Mouse (Mus musculus): Measurements from ENCODE around the gene Mknk1. TPM values are rescaled to one million over a fixed set of nuclear protein-coding genes. Genes with fewer than 3 reads are reported as not detected.

Gene Mknk1
- 29.3 and 42.4 TPM in 2 replicates for total RNA-seq (2021)
- long read RNA-seq, experiment 1, transcript Mknk1-201 (13 exons, 2,543 nt), result major isoform, 20 of 49 reads
- long read RNA-seq, experiment 1, partial matches to known transcripts, result 3 of 49 reads
- long read RNA-seq, experiment 1, other reads (novel, unspliced or antisense), result 24 of 49 reads
- long read RNA-seq, experiment 2, transcript Mknk1-201 (13 exons, 2,543 nt), result major isoform, 12 of 33 reads
- long read RNA-seq, experiment 2, partial matches to known transcripts, result 5 of 33 reads
- long read RNA-seq, experiment 2, other reads (novel, unspliced or antisense), result 16 of 33 reads

DNA sequence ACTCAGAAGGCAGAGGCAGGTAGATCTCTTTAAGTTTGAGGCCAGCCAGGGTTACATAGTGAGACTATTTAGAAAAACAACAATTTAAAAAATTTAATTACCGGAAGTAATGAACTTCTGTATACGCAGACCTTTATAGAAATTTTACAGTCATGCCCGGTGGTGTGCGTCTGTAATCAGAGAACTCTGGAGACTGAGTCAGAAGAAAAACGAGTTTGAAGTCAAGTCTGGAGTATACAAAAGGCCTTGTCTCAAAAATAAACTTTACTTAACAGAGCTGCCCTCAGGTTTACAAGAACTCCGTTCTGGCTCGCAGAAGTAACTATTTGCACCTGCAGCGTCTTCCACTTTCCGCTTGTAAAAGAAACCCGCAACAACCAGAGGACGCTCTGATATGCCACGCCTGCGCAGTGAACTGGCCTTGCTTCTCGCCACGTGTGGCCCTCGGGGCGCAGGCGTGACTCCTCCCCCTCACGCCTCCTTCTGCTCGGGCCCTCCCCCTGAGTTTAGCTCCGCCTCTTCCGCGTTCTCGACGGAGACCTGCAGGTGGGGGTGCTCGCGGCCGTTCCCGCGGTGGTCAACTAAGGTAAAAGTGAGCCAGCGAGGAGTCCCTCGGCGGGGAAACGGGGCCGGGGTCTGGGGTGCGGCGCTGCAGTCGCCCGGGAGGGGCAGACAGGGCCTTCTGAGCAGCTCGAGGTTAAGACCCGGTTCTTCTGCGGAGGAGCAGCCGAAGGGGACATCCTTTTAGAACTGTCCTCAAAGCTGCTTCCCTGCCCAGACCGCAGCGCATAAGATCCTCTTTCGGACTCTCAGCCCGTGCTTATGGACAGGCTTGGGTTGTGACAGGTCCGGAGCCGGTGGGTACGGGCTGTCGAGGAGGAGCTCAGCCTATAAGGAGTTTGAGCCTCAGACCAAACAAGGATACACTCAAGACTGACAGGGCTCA lies at the start of gene Mknk1:
Gene Mknk1, plus strand, starts transcription at position 503 of the 946 bp plus-strand sequence.
- DNase-seq, result peak; percentile 97

DNA sequence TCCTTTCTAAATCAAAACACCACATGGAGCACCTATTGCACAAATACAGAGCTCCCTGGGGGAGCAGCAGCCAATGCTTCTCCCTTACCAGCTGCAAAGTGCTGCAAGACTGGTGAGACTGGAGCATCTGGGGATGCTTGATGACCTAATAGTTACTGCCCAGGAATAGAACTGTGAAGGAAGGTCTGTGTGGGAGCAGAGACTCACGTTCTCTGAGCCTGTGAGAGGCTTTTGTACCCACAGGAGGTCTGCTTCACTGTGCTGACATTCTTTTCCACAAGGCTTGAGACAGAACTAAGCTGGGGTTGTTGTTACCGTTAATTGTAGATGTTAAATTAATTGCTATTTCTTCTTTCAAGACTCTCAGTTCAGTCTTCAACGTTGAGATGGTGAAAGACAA lies 48.1 kb upstream of the Mknk1 start:
- no peak for DNase-seq

DNA sequence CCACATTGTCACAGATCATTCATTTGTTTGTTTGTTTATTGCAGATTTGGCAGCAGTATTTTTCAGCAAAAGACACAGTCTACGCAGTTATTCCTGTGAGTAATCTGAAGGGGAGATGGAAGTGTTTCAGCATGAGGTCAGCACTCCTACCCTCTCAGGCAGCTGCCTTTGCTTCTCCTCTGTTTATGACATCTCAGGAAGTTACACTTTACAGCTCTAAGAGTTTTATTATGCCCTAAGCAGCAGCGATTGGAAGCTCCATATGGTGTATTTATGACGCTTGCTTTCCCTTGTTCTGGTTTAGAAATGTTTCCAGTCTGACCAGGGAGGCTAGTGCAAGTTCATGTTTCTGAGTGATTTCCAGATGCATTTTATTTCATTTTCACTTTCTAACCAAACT lies 43.6 kb upstream of the Mknk1 start:
- no peak for DNase-seq

DNA sequence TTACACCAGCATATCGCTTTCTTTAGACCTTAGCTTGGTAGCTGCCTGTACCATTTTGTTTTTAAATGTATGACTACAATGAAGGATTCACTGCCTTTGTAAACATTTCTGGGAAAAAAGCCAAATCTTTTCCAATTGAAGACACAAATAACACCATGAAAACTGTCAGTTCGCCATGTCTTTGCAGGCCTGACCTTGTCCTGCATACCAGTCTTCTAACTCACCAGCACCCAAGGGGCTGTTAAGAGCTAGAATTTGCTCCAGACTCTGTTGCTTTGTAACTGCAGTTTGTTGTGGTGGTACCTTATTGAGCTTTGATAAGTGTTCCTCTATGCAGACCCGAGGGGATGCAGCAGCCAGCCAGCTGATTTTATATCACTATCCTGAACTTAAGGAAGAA lies 39.0 kb upstream of the Mknk1 start:
- DNase-seq, result peak; percentile 54

DNA sequence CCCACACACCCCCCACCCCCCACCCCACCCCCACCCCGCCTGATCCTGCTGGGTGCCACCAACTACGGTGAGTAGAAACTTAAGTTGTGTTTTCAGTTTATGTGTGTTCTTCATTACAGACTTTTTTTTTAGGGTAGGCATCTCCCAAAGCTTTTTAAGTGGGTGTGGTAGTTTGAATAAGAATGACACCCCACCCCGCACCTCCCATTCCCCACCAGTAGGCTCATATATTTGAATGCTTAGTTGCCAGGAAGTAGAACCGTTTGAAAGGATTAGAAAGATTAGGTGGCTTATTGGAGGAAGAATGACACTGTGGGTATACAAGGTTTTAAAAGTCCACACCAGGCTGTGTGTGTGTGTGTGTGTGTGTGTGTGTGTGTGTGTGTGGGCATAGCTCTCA lies 26.7 kb upstream of the Mknk1 start:
- no peak for DNase-seq

DNA sequence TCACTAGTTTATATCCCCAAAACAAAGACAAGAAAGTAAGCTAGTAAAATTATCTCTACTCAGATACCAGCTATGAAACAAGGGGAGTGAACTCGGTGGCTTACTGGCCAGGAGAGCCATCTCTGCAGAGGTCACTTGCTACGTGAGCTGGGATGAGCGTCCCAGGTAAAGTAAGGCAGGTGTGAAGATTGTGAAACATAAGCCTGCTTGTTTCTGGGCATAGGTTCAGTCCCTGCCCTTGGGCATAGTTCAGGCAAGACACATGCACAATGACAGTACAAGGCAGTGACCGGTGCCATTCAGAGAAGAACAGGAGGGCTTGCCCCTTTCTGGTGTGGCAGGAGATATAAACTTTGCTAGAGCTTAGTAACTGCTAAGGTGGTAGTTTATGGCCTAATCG lies 23.4 kb upstream of the Mknk1 start:
- no peak for DNase-seq

DNA sequence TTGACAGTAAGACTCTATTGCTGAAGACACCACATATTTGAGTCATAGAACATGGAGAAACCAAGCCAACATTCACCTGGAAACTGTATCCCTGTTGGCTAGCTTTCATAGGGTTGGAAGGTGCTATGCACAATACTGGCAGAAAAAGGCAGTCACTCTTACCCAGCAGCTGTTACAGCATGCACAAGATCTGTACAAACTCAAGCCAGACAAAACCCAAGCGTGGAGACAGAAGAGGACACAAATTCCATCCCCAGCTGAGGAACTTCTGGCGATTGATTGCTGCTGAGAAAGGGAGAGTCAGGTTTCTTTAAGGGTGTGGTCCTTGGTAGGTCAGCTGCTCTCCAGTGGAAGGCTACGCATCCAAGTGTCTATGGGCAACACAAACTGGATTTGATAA lies 18.8 kb upstream of the Mknk1 start:
- no peak for DNase-seq

DNA sequence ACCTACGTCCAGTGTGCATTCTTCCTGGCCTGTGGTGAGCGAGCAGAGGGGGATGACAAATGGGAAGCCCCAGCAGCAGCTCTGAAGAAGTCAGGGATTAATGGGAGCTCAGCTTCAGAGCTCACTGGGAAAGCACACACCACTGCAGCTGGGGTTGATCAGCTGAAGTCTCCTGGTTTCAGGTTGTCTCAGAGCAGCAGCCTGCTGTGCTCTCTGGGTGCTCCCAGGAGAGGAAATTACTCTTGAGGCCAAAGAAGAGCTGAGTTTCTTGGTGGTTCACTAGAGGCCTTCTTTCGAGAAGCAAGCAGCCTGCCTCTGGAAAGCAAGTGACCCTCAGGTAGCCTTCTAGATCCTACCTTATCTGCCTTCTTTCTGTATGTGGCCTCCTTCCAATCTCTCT lies 18.1 kb upstream of the Mknk1 start:
- no peak for DNase-seq

DNA sequence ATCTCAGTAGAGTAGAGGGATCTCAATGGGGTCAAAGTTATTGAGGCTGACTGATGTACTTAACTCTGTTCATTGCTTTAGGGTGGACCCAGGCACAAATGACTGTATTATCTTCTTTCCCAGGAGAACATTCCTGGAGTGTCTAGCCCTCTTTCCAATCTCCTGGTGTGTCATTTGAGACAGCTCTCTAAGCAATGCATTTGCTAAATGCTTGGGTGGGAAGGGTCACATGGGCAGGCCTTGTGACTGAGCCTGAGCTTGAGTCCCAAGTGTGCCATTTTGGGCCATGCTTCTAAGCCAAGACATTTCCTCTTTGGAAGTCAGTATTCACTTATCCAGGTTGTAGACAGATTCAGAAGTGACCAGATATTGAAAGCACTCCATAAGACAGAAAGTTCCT lies 17.6 kb upstream of the Mknk1 start:
- no peak for DNase-seq

DNA sequence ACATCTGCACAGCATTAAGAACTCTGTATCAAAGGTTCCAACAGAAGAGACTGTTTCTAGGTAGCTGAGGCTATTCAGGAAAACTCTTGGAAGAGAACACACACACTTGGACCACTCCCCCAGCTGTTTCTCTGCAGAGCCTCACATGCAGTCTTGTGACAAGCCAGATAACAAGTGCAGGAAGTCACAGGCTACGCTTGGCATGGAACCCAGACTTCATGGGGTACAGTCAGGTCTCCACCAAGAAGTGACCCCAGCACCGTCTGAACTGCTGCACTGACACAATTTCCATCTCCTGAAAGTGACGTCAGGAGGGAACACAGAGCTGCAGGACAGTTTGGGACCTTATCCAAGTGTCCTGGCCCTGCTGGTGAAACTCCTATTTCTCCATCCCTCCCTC lies 17.1 kb upstream of the Mknk1 start:
- DNase-seq, result peak; percentile 36

DNA sequence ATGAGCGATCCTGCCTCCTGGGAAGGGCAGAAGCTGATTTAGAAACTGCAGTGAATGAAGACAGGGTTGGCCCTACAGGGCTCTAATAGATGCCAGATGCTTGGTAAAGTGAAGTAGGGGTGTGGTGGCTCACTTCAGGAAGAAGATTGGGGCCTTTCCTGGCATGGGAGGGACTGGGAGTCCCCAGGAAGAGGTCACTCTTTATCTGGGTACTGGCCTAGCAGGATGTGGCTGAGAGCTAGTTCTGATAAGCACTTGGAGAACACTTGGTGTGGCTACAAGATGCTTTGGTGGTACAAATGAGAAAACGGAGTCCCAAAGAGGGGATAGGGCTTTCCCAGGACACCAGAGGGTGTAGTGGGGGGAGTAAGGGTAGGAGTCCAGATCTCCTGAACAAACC lies 14.8 kb upstream of the Mknk1 start:
- no peak for DNase-seq

DNA sequence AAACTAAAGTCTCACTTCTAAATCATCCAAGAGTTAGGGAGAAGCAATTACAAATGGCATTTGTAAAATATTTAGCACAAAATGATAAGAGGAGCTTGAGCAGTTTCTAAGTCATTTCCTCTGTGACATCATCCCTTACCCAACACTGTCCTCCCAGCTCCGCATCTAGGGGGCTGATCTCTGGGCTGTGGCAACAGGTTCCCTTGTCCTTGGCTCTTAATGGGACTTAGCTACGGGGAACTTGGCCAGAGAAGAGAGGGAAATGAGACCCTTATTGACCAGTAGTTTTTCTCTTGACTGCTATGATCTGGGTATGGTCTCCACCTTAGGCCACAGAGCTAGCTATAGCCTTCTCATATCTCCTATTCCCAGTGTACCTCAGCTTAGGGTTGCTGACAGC lies 13.7 kb upstream of the Mknk1 start:
- no peak for DNase-seq

DNA sequence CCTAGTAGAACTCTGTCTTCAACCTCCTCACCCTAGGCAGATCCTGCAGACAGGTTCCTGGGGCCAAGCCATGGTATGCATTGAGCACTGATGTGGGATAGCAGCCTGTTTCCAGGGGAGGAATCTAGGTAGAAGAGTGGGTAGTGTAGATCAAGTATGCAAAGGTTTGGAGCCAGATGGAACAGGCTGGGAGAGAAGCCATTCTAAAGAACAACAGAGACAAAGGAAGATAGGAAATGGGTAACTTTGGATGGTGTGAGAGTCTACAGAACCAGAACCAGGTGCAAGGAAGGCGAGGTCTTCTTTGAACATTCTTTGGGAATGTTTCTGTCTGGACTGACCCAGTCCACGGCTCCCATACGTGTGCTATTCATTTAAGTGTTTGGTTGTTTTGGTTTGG lies 11.9 kb upstream of the Mknk1 start:
- no peak for DNase-seq

DNA sequence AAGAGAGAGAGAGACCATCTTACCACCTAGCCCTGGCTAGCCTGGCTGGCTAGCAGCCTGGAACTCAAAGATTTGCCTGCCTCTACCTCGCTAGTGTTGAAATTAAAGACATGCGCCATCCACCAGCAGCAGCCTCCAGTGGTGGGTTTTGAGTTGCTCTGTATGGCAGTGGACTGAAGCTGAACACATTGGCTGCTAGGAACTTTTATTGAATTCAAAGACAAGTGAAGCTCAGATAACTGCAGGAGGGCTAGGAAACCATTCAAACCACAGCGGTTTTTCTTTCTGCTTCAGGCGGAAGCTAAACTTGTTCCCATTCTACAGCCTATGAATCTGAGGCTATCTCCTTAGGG lies 11.5 kb upstream of the Mknk1 start:
- DNase-seq, result no peak

DNA sequence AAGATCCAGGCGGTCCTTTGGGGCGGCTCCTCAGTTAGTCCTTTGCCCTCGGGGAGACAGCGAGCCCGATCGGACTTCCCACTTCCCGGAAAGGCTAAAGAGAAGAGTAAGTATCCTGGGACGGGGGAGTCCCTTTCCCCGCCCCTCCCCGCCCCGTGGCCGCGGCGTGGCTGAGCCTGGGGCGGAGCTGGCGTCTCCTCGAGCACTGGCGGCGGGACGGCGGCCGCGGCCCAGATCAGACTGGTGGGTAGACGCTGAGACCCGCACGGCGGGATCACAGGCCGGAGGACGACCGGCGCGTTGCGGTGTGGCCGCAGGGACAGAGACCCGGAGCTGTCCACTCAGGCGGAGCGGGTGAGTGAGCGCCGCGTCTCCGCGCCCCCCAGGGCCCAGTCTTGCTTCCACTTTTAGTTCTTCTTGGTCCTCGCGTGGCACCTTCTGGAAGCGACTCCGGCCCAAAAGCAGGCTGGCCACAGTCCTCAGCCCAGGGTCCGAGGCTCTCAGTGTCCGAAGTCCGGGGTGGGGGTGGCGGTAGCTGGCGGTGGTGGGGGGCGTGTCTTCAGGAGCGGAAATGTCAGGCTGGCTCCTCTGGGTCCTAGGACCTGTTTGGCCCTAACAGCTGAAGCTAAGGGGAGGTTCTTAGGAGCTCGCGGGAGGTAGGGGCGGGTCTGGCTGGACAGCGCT lies 11.0 kb upstream of the Mknk1 start, which contains the start of gene Mob3c:
Gene Mob3c, plus strand, starts transcription at position 205 of the 684 bp plus-strand sequence.
- DNase-seq, result peak; percentile 91

DNA sequence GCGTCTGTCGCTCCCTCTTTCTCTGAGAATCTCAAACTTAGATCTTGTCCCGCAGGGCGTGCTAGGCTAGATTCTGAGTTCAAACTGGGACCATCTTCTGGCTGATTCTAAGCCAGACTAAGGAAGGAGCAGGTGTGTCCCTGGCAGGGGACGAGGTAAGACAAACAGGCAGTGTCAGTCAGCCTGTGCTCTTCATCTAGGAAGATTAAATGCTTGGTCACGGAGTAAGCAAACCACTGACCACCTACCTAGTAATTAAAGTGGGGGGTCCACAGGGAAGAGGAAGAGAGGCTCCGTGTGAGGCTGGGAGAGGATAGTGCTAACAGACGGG lies 10.5 kb upstream of the Mknk1 start:
- DNase-seq, result no peak

DNA sequence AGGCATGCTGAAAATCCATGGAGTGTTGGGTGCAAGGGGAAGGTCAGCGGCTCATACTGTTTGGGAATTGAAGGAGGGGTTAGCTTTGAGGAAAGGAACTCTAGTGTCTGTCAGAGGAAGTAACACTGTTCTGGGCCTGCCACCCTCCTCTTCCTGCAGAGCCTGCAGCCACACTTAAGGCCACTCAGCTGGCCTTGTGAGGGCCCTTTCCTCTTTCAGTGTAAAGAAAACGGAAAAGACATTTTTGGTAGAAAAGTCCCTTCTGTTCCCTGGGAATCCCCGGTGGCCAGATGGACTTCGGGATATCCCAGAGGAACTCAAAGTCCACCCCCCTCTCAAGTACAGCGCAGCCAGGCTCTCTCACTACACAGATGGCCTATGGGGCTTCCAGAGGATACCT lies 8.5 kb upstream of the Mknk1 start:
- DNase-seq, result no peak

DNA sequence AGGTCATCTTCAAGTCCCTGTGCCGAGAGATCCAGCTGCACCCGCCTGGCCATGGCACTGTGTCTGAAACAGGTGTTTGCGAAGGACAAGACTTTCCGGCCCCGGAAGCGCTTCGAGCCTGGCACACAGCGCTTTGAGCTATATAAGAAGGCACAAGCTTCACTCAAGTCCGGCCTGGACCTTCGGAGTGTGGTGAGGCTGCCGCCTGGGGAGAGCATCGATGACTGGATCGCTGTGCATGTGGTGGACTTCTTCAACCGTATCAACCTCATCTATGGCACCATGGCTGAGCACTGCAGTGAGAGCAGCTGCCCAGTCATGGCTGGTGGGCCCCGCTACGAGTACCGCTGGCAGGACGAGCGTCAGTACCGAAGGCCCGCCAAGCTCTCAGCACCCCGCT lies 7.8 kb upstream of the Mknk1 start:
- DNase-seq, result no peak

DNA sequence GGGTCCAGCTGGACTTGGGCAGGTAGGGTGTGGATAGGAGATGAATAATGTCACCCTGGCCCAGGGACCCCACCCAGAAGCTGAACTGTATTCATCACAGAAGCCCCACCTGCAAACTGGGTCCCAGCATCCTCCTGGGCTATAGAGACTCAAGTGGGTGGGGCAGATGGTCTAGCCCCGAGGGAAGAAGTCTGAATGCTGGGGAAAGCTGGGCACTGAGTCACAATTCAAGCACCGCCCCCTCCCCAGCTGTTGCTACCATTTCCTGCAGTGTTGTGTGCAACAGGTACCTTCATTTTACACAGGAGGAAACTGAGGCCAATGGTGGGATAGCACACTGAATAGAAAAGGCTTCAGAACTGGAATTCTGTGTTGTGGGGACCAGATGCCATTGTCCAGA lies 7.0 kb upstream of the Mknk1 start:
- no peak for DNase-seq

DNA sequence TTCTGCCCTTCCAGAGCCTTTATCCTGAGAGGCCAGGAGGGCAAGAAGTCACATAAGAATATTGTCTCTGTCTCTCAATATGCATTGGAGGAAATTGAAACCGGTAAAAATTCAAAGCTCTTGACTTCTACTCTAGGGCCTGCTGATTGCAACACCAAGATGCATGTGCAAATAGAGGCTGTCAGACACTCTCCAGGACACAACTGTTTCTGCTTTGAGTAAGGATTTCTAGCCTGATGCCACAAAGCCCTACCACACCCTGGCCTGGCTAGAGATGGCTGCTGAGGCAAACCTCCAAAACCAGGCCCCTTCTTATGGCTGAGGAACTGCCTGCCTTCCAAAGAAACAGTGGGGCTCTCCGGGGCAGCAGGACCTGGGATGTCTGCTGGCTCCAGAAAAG lies 3.4 kb upstream of the Mknk1 start:
- DNase-seq, result no peak

DNA sequence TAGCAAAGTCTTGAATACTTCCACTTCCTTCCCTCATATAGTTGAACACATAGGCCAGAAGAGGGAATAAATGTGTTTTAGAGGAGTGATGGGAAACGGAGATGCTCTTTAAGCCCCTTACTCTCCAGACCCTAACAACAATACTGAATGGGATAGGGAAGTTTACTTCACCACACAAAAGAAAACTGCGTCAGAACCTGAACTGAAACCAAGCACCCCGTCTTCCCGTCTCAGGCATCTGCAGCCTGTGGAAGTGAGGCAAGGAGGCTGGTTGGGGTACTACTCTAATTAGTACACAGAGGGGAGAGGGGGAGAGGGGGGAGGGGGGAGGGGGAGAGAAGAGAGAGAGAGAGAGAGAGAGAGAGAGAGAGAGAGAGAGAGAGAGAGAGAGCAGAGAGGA lies 802 bp upstream of the Mknk1 start:
- no peak for DNase-seq

DNA sequence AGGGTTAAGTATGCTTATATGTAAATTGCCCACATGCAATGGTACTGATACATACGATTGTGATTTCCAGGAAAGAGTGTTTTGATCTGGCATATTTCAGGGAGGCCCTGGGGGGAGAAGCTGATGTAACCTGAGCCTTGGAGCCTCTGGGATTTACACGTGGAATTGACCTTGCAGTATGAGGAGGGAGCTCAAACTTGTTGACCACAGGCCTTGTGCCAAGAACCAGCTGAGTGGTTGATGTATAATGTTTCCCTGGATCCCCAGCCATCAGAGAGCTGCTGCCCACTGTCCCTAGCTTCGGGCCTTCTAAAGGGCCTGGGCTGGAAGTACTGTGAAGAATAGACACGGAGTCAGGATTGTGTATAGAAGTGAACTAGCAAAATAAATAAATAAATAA lies 958 bp downstream of the Mknk1 start:
- peak; percentile 53 for DNase-seq

DNA sequence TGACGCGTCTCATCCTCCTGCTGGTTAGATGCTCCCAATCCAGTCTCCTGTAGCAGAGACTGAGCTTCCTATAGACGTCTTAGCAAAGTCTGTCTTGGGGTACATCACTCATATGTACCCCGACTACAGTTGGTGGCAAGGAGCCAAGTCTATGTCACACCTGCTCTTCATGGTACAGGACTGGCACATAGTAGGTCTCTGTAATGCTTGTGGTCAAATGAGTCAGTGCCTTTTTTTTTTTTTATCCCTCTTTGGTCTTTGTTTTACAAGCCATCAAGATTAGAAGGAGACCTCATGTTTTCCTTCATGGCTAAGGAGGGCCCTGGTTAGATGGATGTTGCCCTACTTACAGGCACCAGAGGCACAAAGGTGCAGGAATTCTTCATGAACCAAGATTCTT lies 1.8 kb downstream of the Mknk1 start:
- DNase-seq, result no peak
